Mouse (Mus musculus): ENCODE data around the gene Abcd2. TPM values are rescaled to one million over a fixed set of nuclear protein-coding genes. Genes with fewer than 3 reads are reported as not detected.

The Abcd2 gene
- polyA plus RNA-seq, 1 experiment from 2014 or later, result 15.1 TPM

DNA sequence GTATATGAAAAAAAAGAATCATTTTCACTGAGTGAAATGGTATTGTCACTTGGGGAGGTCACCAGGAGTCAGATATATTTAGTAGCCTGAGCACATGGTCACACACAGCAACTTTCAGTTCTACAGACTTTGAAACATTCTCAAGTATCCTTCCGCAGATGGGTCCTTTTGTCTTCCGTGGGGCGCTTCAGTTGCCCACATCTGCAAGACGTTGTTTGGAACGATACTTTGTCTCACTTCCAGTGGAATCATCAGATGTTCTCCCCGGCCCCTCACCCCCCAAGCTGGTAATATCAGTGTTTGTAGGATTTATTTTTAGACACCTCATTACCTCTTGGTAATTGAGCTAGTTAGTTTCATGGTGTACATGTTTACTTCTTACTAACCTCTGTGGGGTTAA, 5.2 kb downstream of the Abcd2 start:
- no peak overlapping the region for H3K9ac ChIP-seq
- no peaks in the 10 kb centered on the region for H3K9me3 ChIP-seq
- H3K4me2 ChIP-seq (replicated peaks), result no peak overlapping the region
- no peaks in the 10 kb centered on the region for H3K27me3 ChIP-seq (replicated peaks)
- H3K4me1 ChIP-seq, result peaks cover 8% of the 10 kb centered on the region; the same call in 1 of the 2 replicates
- H3K27ac ChIP-seq, result no peak overlapping the region
- H3K4me3 ChIP-seq, result no peak overlapping the region
- WGBS, result 76% methylated on average over 6 of the region's 6 CpGs
- no peak for ATAC-seq (ENCODE audit: low FRiP score, low read depth)
- H3K36me3 ChIP-seq, result no peaks in the 10 kb centered on the region

DNA sequence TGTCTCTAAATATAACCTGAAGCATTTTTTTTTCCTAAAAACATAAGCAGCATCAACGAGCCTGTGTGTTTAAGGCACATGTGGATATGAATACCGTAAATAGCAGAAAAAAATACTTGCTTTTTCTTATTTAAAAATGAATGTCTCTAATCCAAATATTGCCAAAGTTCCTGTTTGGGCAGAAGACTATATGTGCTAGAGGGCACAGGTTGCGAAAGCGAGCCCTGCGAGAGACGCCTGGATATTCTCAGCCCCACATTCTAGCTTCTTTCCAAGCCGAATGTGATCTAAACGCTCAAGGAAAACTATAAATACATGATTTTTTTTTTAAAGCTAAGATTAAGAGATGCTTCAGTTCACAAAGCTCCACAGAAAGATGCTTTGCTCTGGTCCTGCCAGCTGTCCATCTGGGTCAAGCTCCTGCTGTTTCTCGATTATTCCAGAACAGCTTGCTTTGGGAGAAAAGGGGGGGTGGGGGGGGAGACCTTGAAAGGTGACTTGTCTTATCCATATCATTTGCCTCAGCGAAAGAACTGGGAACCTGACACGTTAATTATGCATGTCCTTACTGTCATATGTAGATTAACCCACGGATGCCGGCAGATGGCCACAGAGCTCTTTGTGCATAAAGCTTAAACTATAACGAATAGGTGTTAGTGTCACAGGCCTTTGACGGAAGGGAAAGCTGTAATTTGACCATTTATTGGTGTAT, 11.5 kb downstream of the Abcd2 start:
- no peaks in the 10 kb centered on the region for H3K4me1 ChIP-seq
- ATAC-seq (ENCODE audit: low FRiP score, low read depth), result no peak

GRCm38 (mm10) chr15:91178656-91179314, 12.8 kb downstream of the Abcd2 start:
- H3K36me3 ChIP-seq, result no peaks in the 10 kb centered on the region
- 83% methylated on average over 9 of the region's 9 CpGs for WGBS
- H3K27me3 ChIP-seq (replicated peaks), result no peaks in the 10 kb centered on the region
- H3K4me2 ChIP-seq (replicated peaks), result no peak overlapping the region
- H3K27ac ChIP-seq, result no peak overlapping the region
- no peak overlapping the region for H3K9ac ChIP-seq
- no peaks in the 10 kb centered on the region for H3K9me3 ChIP-seq
- ATAC-seq (ENCODE audit: low FRiP score, low read depth), result no peak
- H3K4me3 ChIP-seq, result no peak overlapping the region
- no peaks in the 10 kb centered on the region for H3K4me1 ChIP-seq

More for the DNA sequence above, 11.5 kb downstream of the Abcd2 start:
- Histone ChIP-seq H3K9ac (no peak overlapping the region), H3K27me3 (replicated peaks) (no peaks in the 10 kb centered on the region), H3K4me2 (replicated peaks) (no peak overlapping the region), H3K9me3 (no peaks in the 10 kb centered on the region), H3K27ac (no peak overlapping the region), H3K4me3 (no peak overlapping the region), H3K36me3 (no peaks in the 10 kb centered on the region)
- 62% methylated on average over 15 of the region's 15 CpGs for WGBS

- Histone ChIP-seq H3K27ac (no peak overlapping the region), H3K27me3 (replicated peaks) (no peaks in the 10 kb centered on the region), H3K4me1 (no peaks in the 10 kb centered on the region), H3K4me3 (no peak overlapping the region), H3K4me2 (replicated peaks) (no peak overlapping the region), H3K9me3 (no peaks in the 10 kb centered on the region), H3K9ac (no peak overlapping the region), H3K36me3 (peaks cover 2% of the 10 kb centered on the region; the same call in 1 of the 2 replicates)
- 91% methylated on average over 4 of the region's 4 CpGs for WGBS
- no peak for ATAC-seq (ENCODE audit: low FRiP score, low read depth)
Measured at GRCm38 (mm10) chr15:91172193-91172592, 19.4 kb downstream of the Abcd2 start.

DNA sequence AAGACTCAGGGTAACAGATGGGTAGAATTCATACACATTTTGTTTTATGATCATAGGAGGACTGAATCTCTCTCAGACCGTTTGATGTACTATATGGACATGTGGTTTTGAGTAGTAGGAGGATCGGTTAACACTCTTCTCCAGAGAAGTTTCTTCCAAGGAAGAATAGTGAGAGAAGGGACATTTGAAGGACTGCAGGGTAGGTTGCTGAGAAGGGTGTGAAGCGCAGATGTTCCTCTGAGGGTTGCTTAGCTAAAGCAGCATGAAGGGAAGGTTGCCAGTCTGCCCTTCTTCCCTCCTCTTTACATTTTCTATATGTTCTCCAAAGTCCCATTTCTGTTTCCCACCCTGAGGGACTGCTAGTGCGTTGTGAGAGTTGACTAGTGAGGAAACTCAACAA, 20.3 kb downstream of the Abcd2 start:
- no peak overlapping the region for H3K9ac ChIP-seq
- 77% methylated on average over 4 of the region's 4 CpGs for WGBS
- no peak overlapping the region for H3K27ac ChIP-seq
- no peaks in the 10 kb centered on the region for H3K4me1 ChIP-seq
- no peak for ATAC-seq (ENCODE audit: low FRiP score, low read depth)
- H3K9me3 ChIP-seq, result no peaks in the 10 kb centered on the region
- peaks cover 2% of the 10 kb centered on the region; the same call in 1 of the 2 replicates for H3K36me3 ChIP-seq
- no peaks in the 10 kb centered on the region for H3K27me3 ChIP-seq (replicated peaks)
- no peak overlapping the region for H3K4me3 ChIP-seq
- H3K4me2 ChIP-seq (replicated peaks), result no peak overlapping the region

- WGBS, result 78% methylated on average over 9 of the region's 9 CpGs
- Histone ChIP-seq H3K36me3 (peaks cover 2% of the 10 kb centered on the region; the same call in 1 of the 2 replicates), H3K4me3 (no peak overlapping the region), H3K4me1 (no peaks in the 10 kb centered on the region), H3K27ac (no peak overlapping the region), H3K9me3 (no peaks in the 10 kb centered on the region), H3K4me2 (replicated peaks) (no peak overlapping the region), H3K27me3 (replicated peaks) (no peaks in the 10 kb centered on the region), H3K9ac (no peak overlapping the region)
- ATAC-seq (ENCODE audit: low FRiP score, low read depth), result no peak
Measured at GRCm38 (mm10) chr15:91170602-91171328, 20.8 kb downstream of the Abcd2 start.

GRCm38 (mm10) chr15:91167850-91168562, 23.6 kb downstream of the Abcd2 start:
- peaks cover under 1% of the 10 kb centered on the region; the same call in 1 of the 2 replicates for H3K36me3 ChIP-seq
- no peaks in the 10 kb centered on the region for H3K9me3 ChIP-seq
- no peak overlapping the region for H3K9ac ChIP-seq
- H3K27me3 ChIP-seq (replicated peaks), result no peaks in the 10 kb centered on the region
- H3K4me3 ChIP-seq, result no peak overlapping the region
- WGBS, result 91% methylated on average over 13 of the region's 13 CpGs
- no peak overlapping the region for H3K27ac ChIP-seq
- ATAC-seq (ENCODE audit: low FRiP score, low read depth), result no peak
- no peaks in the 10 kb centered on the region for H3K4me1 ChIP-seq
- H3K4me2 ChIP-seq (replicated peaks), result no peak overlapping the region

DNA sequence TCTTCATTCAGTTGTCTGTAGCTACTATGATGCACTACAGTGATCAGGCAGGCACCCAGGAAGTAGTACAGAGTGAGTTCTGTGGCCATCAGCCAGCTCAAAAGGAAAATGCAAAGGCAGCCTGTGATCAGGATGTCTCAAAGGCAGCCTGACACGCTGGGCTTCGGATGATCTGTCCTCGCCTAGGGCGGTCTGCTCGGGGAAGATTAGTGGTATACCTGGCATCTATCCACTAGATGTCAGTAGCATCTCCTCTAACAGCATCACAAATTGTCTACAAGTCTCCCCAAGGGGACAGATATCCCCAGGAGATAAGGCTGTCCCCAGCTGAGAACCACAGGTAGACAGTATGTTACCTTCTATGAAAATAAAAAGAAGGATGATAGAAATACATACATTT, 26.6 kb downstream of the Abcd2 start:
- Histone ChIP-seq H3K27ac (no peak overlapping the region), H3K4me1 (no peaks in the 10 kb centered on the region), H3K27me3 (replicated peaks) (no peaks in the 10 kb centered on the region), H3K9me3 (no peaks in the 10 kb centered on the region), H3K4me3 (no peak overlapping the region), H3K4me2 (replicated peaks) (no peak overlapping the region), H3K9ac (no peak overlapping the region), H3K36me3 (peaks cover 3% of the 10 kb centered on the region; the same call in 1 of the 2 replicates)
- ATAC-seq (ENCODE audit: low FRiP score, low read depth), result no peak
- 1% methylated on average over 5 of the region's 5 CpGs for WGBS

DNA sequence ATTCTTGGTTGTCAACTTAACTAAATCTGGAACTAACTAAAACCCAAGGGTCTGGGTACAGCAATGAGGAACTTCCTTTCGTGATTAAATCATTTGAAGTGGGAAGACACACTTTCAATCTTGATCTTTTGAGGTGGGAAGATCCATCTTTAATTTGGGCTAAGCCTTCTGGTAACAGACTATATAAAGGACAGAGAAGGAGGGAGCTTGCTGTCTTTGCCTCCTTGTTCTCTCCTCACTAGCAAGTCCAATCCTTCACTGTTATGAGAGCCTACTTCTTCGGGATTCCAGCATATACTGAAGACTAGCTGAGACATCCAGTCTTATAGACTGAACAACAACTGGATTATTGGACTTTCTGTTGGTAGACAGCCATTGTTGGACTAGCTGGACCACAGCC, 28.1 kb downstream of the Abcd2 start:
- Histone ChIP-seq H3K27ac (no peak overlapping the region), H3K4me1 (no peaks in the 10 kb centered on the region), H3K9ac (no peak overlapping the region), H3K27me3 (replicated peaks) (no peaks in the 10 kb centered on the region), H3K36me3 (peaks cover 8% of the 10 kb centered on the region; the same call in 1 of the 2 replicates), H3K4me2 (replicated peaks) (no peak overlapping the region), H3K9me3 (no peaks in the 10 kb centered on the region), H3K4me3 (no peak overlapping the region)
- ATAC-seq (ENCODE audit: low FRiP score, low read depth), result no peak
- WGBS, result 88% methylated on average over 2 of the region's 2 CpGs

DNA sequence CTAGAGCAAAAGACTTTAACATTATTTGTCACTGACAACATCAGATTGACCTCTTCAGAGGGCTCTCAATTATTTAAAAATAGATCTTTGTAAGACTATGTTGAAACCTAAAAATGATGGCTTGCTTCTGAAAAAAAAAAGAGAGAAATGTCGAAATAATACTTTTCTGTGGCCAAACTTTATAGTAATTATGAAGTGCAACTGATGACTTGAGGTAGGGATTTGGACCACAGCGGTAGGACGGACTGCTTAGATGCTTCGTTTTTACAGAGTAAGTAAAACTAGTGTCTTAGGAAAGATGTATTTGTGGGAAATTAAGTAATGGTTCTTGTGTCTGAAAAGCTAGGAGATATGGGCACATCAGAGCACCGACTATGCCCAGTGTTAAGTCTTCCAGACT, 30.4 kb downstream of the Abcd2 start:
- ATAC-seq (ENCODE audit: low FRiP score, low read depth), result no peak
- H3K4me2 ChIP-seq (replicated peaks), result no peak overlapping the region
- peaks cover 22% of the 10 kb centered on the region for H3K36me3 ChIP-seq
- no peak overlapping the region for H3K4me3 ChIP-seq
- WGBS, result 91% methylated on average over 5 of the region's 5 CpGs
- H3K4me1 ChIP-seq, result no peaks in the 10 kb centered on the region
- H3K27ac ChIP-seq, result no peak overlapping the region
- no peaks in the 10 kb centered on the region; the same call in 1 of the 2 replicates for H3K9me3 ChIP-seq
- no peak overlapping the region for H3K9ac ChIP-seq
- H3K27me3 ChIP-seq (replicated peaks), result no peaks in the 10 kb centered on the region

DNA sequence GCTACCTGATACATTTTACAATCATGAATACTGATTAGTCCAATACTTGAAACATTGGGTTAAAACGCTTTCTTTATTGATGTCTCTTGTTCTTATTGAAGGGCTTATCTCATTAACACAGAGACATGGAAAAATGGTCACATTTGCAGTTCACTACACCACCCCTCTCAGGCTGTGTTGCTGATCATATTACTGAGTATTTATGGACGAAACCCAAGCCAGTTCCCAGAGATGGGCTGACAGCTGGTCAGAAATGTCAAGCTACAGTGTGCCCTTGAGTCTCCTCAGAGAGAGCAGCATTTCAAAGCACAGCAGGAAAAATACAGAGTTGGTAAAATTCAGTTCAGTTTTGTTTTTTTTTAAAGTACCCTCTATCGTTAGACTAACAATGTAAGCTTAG, 38.3 kb downstream of the Abcd2 start:
- Histone ChIP-seq H3K27me3 (replicated peaks) (no peaks in the 10 kb centered on the region), H3K36me3 (peaks cover 38% of the 10 kb centered on the region), H3K9me3 (peaks cover 7% of the 10 kb centered on the region; the same call in 1 of the 2 replicates), H3K9ac (no peak overlapping the region), H3K4me1 (no peaks in the 10 kb centered on the region), H3K27ac (no peak overlapping the region), H3K4me3 (no peak overlapping the region), H3K4me2 (replicated peaks) (no peak overlapping the region)
- WGBS, result 81% methylated on average over 3 of the region's 3 CpGs
- no peak for ATAC-seq (ENCODE audit: low FRiP score, low read depth)

DNA sequence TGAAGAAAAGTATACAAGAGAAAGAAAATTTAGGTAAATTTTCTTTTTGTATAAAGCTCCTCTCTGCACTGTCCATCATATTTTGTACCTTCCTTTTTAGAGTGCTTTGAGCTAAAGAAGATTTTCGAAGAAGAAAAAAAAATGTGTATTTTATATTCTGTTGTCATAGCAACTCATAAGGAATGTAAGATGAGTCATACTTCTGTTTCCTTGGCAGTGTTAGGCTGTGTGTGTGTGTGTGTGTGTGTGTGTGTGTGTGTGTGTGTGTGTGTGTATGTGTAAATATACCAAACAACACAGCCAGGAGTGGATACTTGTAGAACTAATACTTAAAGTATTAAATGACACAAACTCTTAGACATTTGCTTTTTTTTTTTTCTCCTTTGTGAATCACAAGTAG, 39.0 kb downstream of the Abcd2 start:
- Histone ChIP-seq H3K27ac (no peak overlapping the region), H3K9me3 (peaks cover 7% of the 10 kb centered on the region; the same call in 1 of the 2 replicates), H3K4me3 (no peak overlapping the region), H3K36me3 (peaks cover 43% of the 10 kb centered on the region), H3K9ac (no peak overlapping the region), H3K4me1 (no peaks in the 10 kb centered on the region), H3K4me2 (replicated peaks) (no peak overlapping the region), H3K27me3 (replicated peaks) (no peaks in the 10 kb centered on the region)
- 87% methylated on average over 1 of the region's 1 CpGs for WGBS
- no peak for ATAC-seq (ENCODE audit: low FRiP score, low read depth)
